Mouse (Mus musculus): ENCODE measurements at regions not wholly inside any gene's neighbourhood (a gene's known extent, or its start where the extent isn't known, plus 50 kb on each side); places are given as distances from the start of the nearest gene placed in this dataset.
A peak's percentile ranks its signal among the peaks of the same experiment; 100 is the strongest.
"Not testable (repeated sequence)": the region's sequence is repeated elsewhere in the genome, so short reads cannot be mapped to it uniquely, and the experiment has no call there.

- DNase-seq = no peak
- Histone ChIP-seq H3K4me1 (ENCODE audit: insufficient read depth) (no peaks in the 10 kb centered on the region), H3K27ac (ENCODE audit: low read depth, low read length) (no peak overlapping the region), H3K36me3 (ENCODE audit: insufficient read depth) (no peaks in the 10 kb centered on the region), H3K9ac (no peak overlapping the region), H3K9me3 (ENCODE audit: low read length) (no peaks in the 10 kb centered on the region), H3K4me3 (ENCODE audit: low read depth, low read length) (no peak overlapping the region), H3K27me3 (ENCODE audit: insufficient read depth, low read length) (no peaks in the 10 kb centered on the region), H3K4me2 (ENCODE audit: low read depth) (no peak overlapping the region)
- ATAC-seq = peak; percentile 20; the same call in 1 of the 2 replicates
- TF ChIP-seq CTCF (IDR thresholded peaks at IDR 0.05; ENCODE audit: low read depth) = no peak
- 19% methylated on average over 3 of the region's 3 CpGs for WGBS
Measured at GRCm38 (mm10) chr10:113759099-113759498, 830.3 kb upstream of the Atxn7l3b start.

- H3K36me3 ChIP-seq (ENCODE audit: insufficient read depth) = no peaks in the 10 kb centered on the region
- no peaks in the 10 kb centered on the region for H3K4me1 ChIP-seq (ENCODE audit: insufficient read depth)
- ATAC-seq = no peak
- DNase-seq = no peak
- no peak overlapping the region for H3K27ac ChIP-seq (ENCODE audit: low read depth, low read length)
- TF ChIP-seq CTCF (IDR thresholded peaks at IDR 0.05; ENCODE audit: low read depth) = no peak
- WGBS = 71% methylated on average over 3 of the region's 3 CpGs
- H3K9me3 ChIP-seq (ENCODE audit: low read length) = no peaks in the 10 kb centered on the region
- no peak overlapping the region for H3K9ac ChIP-seq
- no peaks in the 10 kb centered on the region for H3K27me3 ChIP-seq (ENCODE audit: insufficient read depth, low read length)
- H3K4me2 ChIP-seq (ENCODE audit: low read depth) = no peak overlapping the region
- no peak overlapping the region for H3K4me3 ChIP-seq (ENCODE audit: low read depth, low read length)
Measured at GRCm38 (mm10) chr10:113736224-113736623, 807.4 kb upstream of the Atxn7l3b start.

- TF ChIP-seq CTCF (IDR thresholded peaks at IDR 0.05; ENCODE audit: low read depth) = no peak
- no peak for ATAC-seq
- Histone ChIP-seq H3K9me3 (ENCODE audit: low read length) (no peaks in the 10 kb centered on the region), H3K36me3 (ENCODE audit: insufficient read depth) (no peaks in the 10 kb centered on the region), H3K4me2 (ENCODE audit: low read depth) (no peak overlapping the region), H3K27me3 (ENCODE audit: insufficient read depth, low read length) (no peaks in the 10 kb centered on the region), H3K4me1 (ENCODE audit: insufficient read depth) (no peaks in the 10 kb centered on the region), H3K9ac (no peak overlapping the region), H3K27ac (ENCODE audit: low read depth, low read length) (no peak overlapping the region), H3K4me3 (ENCODE audit: low read depth, low read length) (no peak overlapping the region)
- DNase-seq = no peak
- 43% methylated on average over 5 of the region's 5 CpGs for WGBS
Measured at GRCm38 (mm10) chr10:113705139-113705726, 776.4 kb upstream of the Atxn7l3b start.

GRCm38 (mm10) chr10:113670636-113671035 is 741.8 kb upstream of the Atxn7l3b start:
- H3K4me2 ChIP-seq (ENCODE audit: low read depth); H3K9ac ChIP-seq; ATAC-seq; H3K27ac ChIP-seq (ENCODE audit: low read depth, low read length); H3K36me3 ChIP-seq (ENCODE audit: insufficient read depth); H3K9me3 ChIP-seq (ENCODE audit: low read length); DNase-seq; H3K4me1 ChIP-seq (ENCODE audit: insufficient read depth); H3K27me3 ChIP-seq (ENCODE audit: insufficient read depth, low read length); H3K4me3 ChIP-seq (ENCODE audit: low read depth, low read length): not testable (repeated sequence)
- WGBS = 87% methylated on average over 4 of the region's 4 CpGs

- DNase-seq = peak; percentile 2
- Histone ChIP-seq H3K9me3 (ENCODE audit: low read length) (no peaks in the 10 kb centered on the region), H3K9ac (no peak overlapping the region), H3K36me3 (ENCODE audit: insufficient read depth) (no peaks in the 10 kb centered on the region), H3K4me1 (ENCODE audit: insufficient read depth) (no peaks in the 10 kb centered on the region), H3K27me3 (ENCODE audit: insufficient read depth, low read length) (no peaks in the 10 kb centered on the region), H3K4me3 (ENCODE audit: low read depth, low read length) (no peak overlapping the region), H3K27ac (ENCODE audit: low read depth, low read length) (no peak overlapping the region), H3K4me2 (ENCODE audit: low read depth) (no peak overlapping the region)
- ATAC-seq = peak; percentile 8; the same call in 1 of the 2 replicates
- WGBS = 79% methylated on average over 7 of the region's 7 CpGs
- TF ChIP-seq CTCF (IDR thresholded peaks at IDR 0.05; ENCODE audit: low read depth) = no peak
Measured at GRCm38 (mm10) chr10:113652803-113653454, 724.1 kb upstream of the Atxn7l3b start.

GRCm38 (mm10) chr10:113652100-113652499 is 723.3 kb upstream of the Atxn7l3b start:
- H3K9ac ChIP-seq = no peak overlapping the region
- H3K4me3 ChIP-seq (ENCODE audit: low read depth, low read length) = no peak overlapping the region
- TF ChIP-seq CTCF (IDR thresholded peaks at IDR 0.05; ENCODE audit: low read depth) = no peak
- no peaks in the 10 kb centered on the region for H3K36me3 ChIP-seq (ENCODE audit: insufficient read depth)
- H3K4me2 ChIP-seq (ENCODE audit: low read depth) = no peak overlapping the region
- no peaks in the 10 kb centered on the region for H3K27me3 ChIP-seq (ENCODE audit: insufficient read depth, low read length)
- DNase-seq (no peak), ATAC-seq (no peak)
- no peak overlapping the region for H3K27ac ChIP-seq (ENCODE audit: low read depth, low read length)
- H3K9me3 ChIP-seq (ENCODE audit: low read length) = no peaks in the 10 kb centered on the region
- H3K4me1 ChIP-seq (ENCODE audit: insufficient read depth) = no peaks in the 10 kb centered on the region

GRCm38 (mm10) chr10:113620420-113620819 is 691.6 kb upstream of the Atxn7l3b start:
- Histone ChIP-seq H3K36me3 (ENCODE audit: insufficient read depth) (no peaks in the 10 kb centered on the region), H3K27me3 (ENCODE audit: insufficient read depth, low read length) (no peaks in the 10 kb centered on the region), H3K4me1 (ENCODE audit: insufficient read depth) (no peaks in the 10 kb centered on the region), H3K27ac (ENCODE audit: low read depth, low read length) (no peak overlapping the region), H3K4me2 (ENCODE audit: low read depth) (no peak overlapping the region), H3K9me3 (ENCODE audit: low read length) (no peaks in the 10 kb centered on the region), H3K4me3 (ENCODE audit: low read depth, low read length) (no peak overlapping the region), H3K9ac (no peak overlapping the region)
- WGBS = 94% methylated on average over 3 of the region's 3 CpGs
- ATAC-seq = no peak
- DNase-seq = no peak
- no peak for TF ChIP-seq CTCF (IDR thresholded peaks at IDR 0.05; ENCODE audit: low read depth)

Measured in forebrain, postnatal 0 days (tissue).